ENCODE assay signal across 8 mouse cellular contexts in the genomic region with DNA sequence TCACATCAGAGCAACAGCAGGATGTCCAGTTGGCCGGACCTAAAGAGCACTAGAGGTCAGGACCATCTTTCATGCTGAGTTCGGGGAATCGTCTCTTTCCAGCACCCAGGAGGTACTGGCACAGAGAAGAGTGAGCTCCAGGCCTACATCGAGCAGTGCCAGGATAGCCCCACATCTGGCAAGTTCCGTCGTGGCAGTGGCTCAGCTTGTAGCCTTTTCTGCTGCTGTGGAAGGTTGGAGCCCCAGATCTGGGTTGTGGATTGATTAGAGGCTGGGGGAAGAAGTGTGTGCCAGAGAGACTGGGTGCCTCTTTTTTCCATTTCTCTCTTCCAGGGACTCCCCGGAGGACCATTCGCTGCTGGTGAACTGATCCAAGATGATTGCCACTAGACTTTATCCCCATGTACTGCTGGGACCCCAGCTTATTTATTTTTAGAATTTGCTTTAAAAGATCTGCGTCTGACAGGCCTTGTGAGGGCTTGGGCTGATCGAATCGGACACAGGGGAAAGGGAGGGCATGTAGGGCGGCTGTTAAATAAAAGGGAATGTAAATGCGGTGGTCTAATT. TPM values are rescaled to one million over a fixed set of nuclear protein-coding genes. Genes with fewer than 3 reads are reported as not detected.
DNase-seq lines count a peak whose midpoint lies in the region; ATAC-seq and TF ChIP-seq lines count a peak whose summit lies in the region.

No protein-coding gene starts in this region.

- TF ChIP-seq CTCF in lung, embryonic 14.5 days (IDR thresholded peaks at IDR 0.05; ENCODE audit: low read depth) = no peak
- no peak for TF ChIP-seq CTCF in kidney, postnatal 0 days (IDR thresholded peaks at IDR 0.05; ENCODE audit: low read depth)

- H3K4me2 ChIP-seq in lung, embryonic 14.5 days = peak overlapping the region; percentile 91
- peak overlapping the region; percentile 93 for H3K4me2 ChIP-seq in kidney, postnatal 0 days (ENCODE audit: low read length)
- H3K4me2 ChIP-seq in neural tube, embryonic 15.5 days = peak overlapping the region; percentile 83

- peaks cover 30% of the 10 kb centered on the region for H3K36me3 ChIP-seq in lung, embryonic 14.5 days (ENCODE audit: insufficient read depth)
- H3K36me3 ChIP-seq in forebrain, embryonic 10.5 days (replicated peaks) = peaks cover 47% of the 10 kb centered on the region
- H3K36me3 ChIP-seq in kidney, postnatal 0 days (ENCODE audit: insufficient read depth, low read length) = peaks cover 6% of the 10 kb centered on the region; the same call in 1 of the 2 replicates
- H3K36me3 ChIP-seq in neural tube, embryonic 15.5 days = peaks cover 42% of the 10 kb centered on the region

- no peaks in the 10 kb centered on the region for H3K9me3 ChIP-seq in lung, embryonic 14.5 days (ENCODE audit: low read depth, low read length)
- H3K9me3 ChIP-seq in forebrain, embryonic 10.5 days = no peaks in the 10 kb centered on the region
- no peaks in the 10 kb centered on the region for H3K9me3 ChIP-seq in kidney, postnatal 0 days (replicated peaks; ENCODE audit: low read length)
- H3K9me3 ChIP-seq in neural tube, embryonic 15.5 days (replicated peaks) = no peaks in the 10 kb centered on the region

- no peaks in the 10 kb centered on the region for H3K27me3 ChIP-seq in lung, embryonic 14.5 days (ENCODE audit: insufficient read depth, low read length)
- no peaks in the 10 kb centered on the region for H3K27me3 ChIP-seq in forebrain, embryonic 10.5 days (ENCODE audit: poor library complexity, severe bottlenecking)
- H3K27me3 ChIP-seq in kidney, postnatal 0 days (ENCODE audit: insufficient read depth, low read length) = no peaks in the 10 kb centered on the region
- H3K27me3 ChIP-seq in neural tube, embryonic 15.5 days (replicated peaks) = no peaks in the 10 kb centered on the region

- WGBS in lung, embryonic 14.5 days = 35% methylated on average over 13 of the region's 13 CpGs
- WGBS in forebrain, embryonic 10.5 days = 34% methylated on average over 13 of the region's 13 CpGs
- 30% methylated on average over 13 of the region's 13 CpGs for WGBS in kidney, postnatal 0 days
- 32% methylated on average over 13 of the region's 13 CpGs for WGBS in neural tube, embryonic 15.5 days

- H3K9ac ChIP-seq in lung, embryonic 14.5 days = no peak overlapping the region; the same call in 1 of the 2 replicates
- H3K9ac ChIP-seq in kidney, postnatal 0 days (ENCODE audit: low read depth, low read length) = peak overlapping the region; percentile 57; the same call in 1 of the 2 replicates
- H3K9ac ChIP-seq in neural tube, embryonic 15.5 days (replicated peaks) = peak overlapping the region; percentile 64

- no peak for ATAC-seq in lung, embryonic 14.5 days (ENCODE audit: insufficient read depth)
- ATAC-seq in kidney, postnatal 0 days (replicated peaks; ENCODE audit: low FRiP score, low read depth) = no peak
- ATAC-seq in neural tube, embryonic 15.5 days (ENCODE audit: low FRiP score) = no peak; the same call in 1 of the 2 replicates

- no peak overlapping the region for H3K27ac ChIP-seq in lung, embryonic 14.5 days (ENCODE audit: low read depth)
- H3K27ac ChIP-seq in forebrain, embryonic 10.5 days = peak overlapping the region; percentile 83
- peak overlapping the region; percentile 82; the same call in 1 of the 2 replicates for H3K27ac ChIP-seq in kidney, postnatal 0 days
- H3K27ac ChIP-seq in neural tube, embryonic 15.5 days (replicated peaks) = peak overlapping the region; percentile 87

- no peaks in the 10 kb centered on the region for H3K4me1 ChIP-seq in lung, embryonic 14.5 days (ENCODE audit: insufficient read depth)
- peaks cover 24% of the 10 kb centered on the region for H3K4me1 ChIP-seq in forebrain, embryonic 10.5 days
- H3K4me1 ChIP-seq in kidney, postnatal 0 days (replicated peaks; ENCODE audit: insufficient read depth, low read length) = 0 out of 2 replicates have a peak, but pooled peaks cover 5% of the 10 kb centered on the region
- peaks cover 23% of the 10 kb centered on the region for H3K4me1 ChIP-seq in neural tube, embryonic 15.5 days

- peak overlapping the region; percentile 62 for H3K4me3 ChIP-seq in lung, embryonic 14.5 days (ENCODE audit: low read depth, low read length)
- H3K4me3 ChIP-seq in forebrain, embryonic 10.5 days = peak overlapping the region; percentile 66
- H3K4me3 ChIP-seq in kidney, postnatal 0 days (replicated peaks; ENCODE audit: low read depth, low read length) = peak overlapping the region; percentile 71
- peak overlapping the region; percentile 68 for H3K4me3 ChIP-seq in neural tube, embryonic 15.5 days (replicated peaks)

- no peak for DNase-seq in lung, embryonic 14.5 days
- DNase-seq in lung, postnatal 25 days (ENCODE audit: low spot score) = no peak
- no peak for DNase-seq in forebrain, embryonic 10.5 days (ENCODE audit: extremely low spot score, low spot score)
- DNase-seq in kidney, postnatal 0 days (ENCODE audit: low spot score) = no peak
- no peak for DNase-seq in testis, postnatal 14 days (ENCODE audit: low spot score)
- no peak for DNase-seq in layer of hippocampus, postnatal 36 days
- DNase-seq in c-Kit-positive CD71-positive TER-119-positive erythroid progenitor cells, embryonic 14.5 days (ENCODE audit: low spot score) = no peak

RNA-seq across cellular contexts. Expression of gene Pnpla6, which starts 0.4 kb away (rescaled TPM):
- 17.5 and 19.1 TPM in 2 replicates for polyA plus RNA-seq in lung, embryonic 14.5 days (2014; fragmentation: Nextera tagmentation; extraction: Ambion mirVana)
- polyA plus RNA-seq in forebrain, embryonic 10.5 days (2016; fragmentation: Nextera tagmentation; extraction: Ambion mirVana) = 21.2 and 22.1 TPM in 2 replicates
- polyA plus RNA-seq in kidney, postnatal 0 days (2015; fragmentation: Nextera tagmentation; extraction: Ambion mirVana) = 24.3 and 26.4 TPM in 2 replicates
- polyA plus RNA-seq in neural tube, embryonic 15.5 days (2015; fragmentation: Nextera tagmentation; extraction: Ambion mirVana) = 42.5 and 44.3 TPM in 2 replicates
- 10 to 100 TPM; 75.3 to 87.4 TPM for total RNA-seq in layer of hippocampus, postnatal 36 days (2021)

RNA-seq across cellular contexts. Expression of gene Mcoln1, which starts 14.5 kb away (rescaled TPM):
- 38.3 and 39.9 TPM in 2 replicates for polyA plus RNA-seq in lung, embryonic 14.5 days (2014; fragmentation: Nextera tagmentation; extraction: Ambion mirVana)
- polyA plus RNA-seq in forebrain, embryonic 10.5 days (2016; fragmentation: Nextera tagmentation; extraction: Ambion mirVana) = 56.9 and 59.3 TPM in 2 replicates
- polyA plus RNA-seq in kidney, postnatal 0 days (2015; fragmentation: Nextera tagmentation; extraction: Ambion mirVana) = 46.9 and 54.6 TPM in 2 replicates
- 97.7 and 106 TPM in 2 replicates for polyA plus RNA-seq in neural tube, embryonic 15.5 days (2015; fragmentation: Nextera tagmentation; extraction: Ambion mirVana)
- total RNA-seq in layer of hippocampus, postnatal 36 days (2021) = 10 to 100 TPM; 78.4 to 86.6 TPM

RNA-seq across cellular contexts. Expression of gene Zfp358, which starts 21.8 kb away (rescaled TPM):
- 19.9 and 21.7 TPM in 2 replicates for polyA plus RNA-seq in lung, embryonic 14.5 days (2014; fragmentation: Nextera tagmentation; extraction: Ambion mirVana)
- 61.6 and 64.8 TPM in 2 replicates for polyA plus RNA-seq in forebrain, embryonic 10.5 days (2016; fragmentation: Nextera tagmentation; extraction: Ambion mirVana)
- polyA plus RNA-seq in kidney, postnatal 0 days (2015; fragmentation: Nextera tagmentation; extraction: Ambion mirVana) = 42.1 and 45.0 TPM in 2 replicates
- polyA plus RNA-seq in neural tube, embryonic 15.5 days (2015; fragmentation: Nextera tagmentation; extraction: Ambion mirVana) = 62.7 and 64.3 TPM in 2 replicates
- total RNA-seq in layer of hippocampus, postnatal 36 days (2021) = 10 to 100 TPM; 28.1 to 31.7 TPM

RNA-seq across cellular contexts. Expression of gene Tex45, which starts 44.1 kb away (rescaled TPM):
- polyA plus RNA-seq in lung, embryonic 14.5 days (2014; fragmentation: Nextera tagmentation; extraction: Ambion mirVana) = not detected in 2 replicates
- not detected in 2 replicates for polyA plus RNA-seq in forebrain, embryonic 10.5 days (2016; fragmentation: Nextera tagmentation; extraction: Ambion mirVana)
- polyA plus RNA-seq in kidney, postnatal 0 days (2015; fragmentation: Nextera tagmentation; extraction: Ambion mirVana) = 0.16 TPM in 1 of 2 replicates, not detected in the other
- 0.50 and 0.61 TPM in 2 replicates for polyA plus RNA-seq in neural tube, embryonic 15.5 days (2015; fragmentation: Nextera tagmentation; extraction: Ambion mirVana)
- total RNA-seq in layer of hippocampus, postnatal 36 days (2021) = under 1 TPM; 0.45 to 0.58 TPM

RNA-seq across cellular contexts. Expression of gene Pex11g, which starts 47.3 kb away (rescaled TPM):
- 3.9 and 4.4 TPM in 2 replicates for polyA plus RNA-seq in lung, embryonic 14.5 days (2014; fragmentation: Nextera tagmentation; extraction: Ambion mirVana)
- polyA plus RNA-seq in forebrain, embryonic 10.5 days (2016; fragmentation: Nextera tagmentation; extraction: Ambion mirVana) = 4.5 and 5.8 TPM in 2 replicates
- polyA plus RNA-seq in kidney, postnatal 0 days (2015; fragmentation: Nextera tagmentation; extraction: Ambion mirVana) = 8.1 and 8.8 TPM in 2 replicates
- 4.0 and 5.7 TPM in 2 replicates for polyA plus RNA-seq in neural tube, embryonic 15.5 days (2015; fragmentation: Nextera tagmentation; extraction: Ambion mirVana)
- 1 to 10 TPM in 1 of 2 experiments, under 1 TPM in 1; 0.94 to 1.4 TPM for total RNA-seq in layer of hippocampus, postnatal 36 days (2021)
